In genomic region chr1:180364005-180364404, GRCm38 (mm10) we compare ENCODE assay signal across 7 mouse cellular contexts. TPM values are rescaled to one million over a fixed set of nuclear protein-coding genes. Genes with fewer than 3 reads are reported as not detected.
A peak's percentile ranks its signal among the peaks of the same experiment; 100 is the strongest.
DNase-seq lines count a peak whose midpoint lies in the region; ATAC-seq and TF ChIP-seq lines count a peak whose summit lies in the region.

No protein-coding gene starts in this region.

- H3K9ac ChIP-seq in intestine, embryonic 14.5 days (ENCODE audit: low read length), result no peak overlapping the region

- no peaks in the 10 kb centered on the region for H3K9me3 ChIP-seq in intestine, embryonic 14.5 days (ENCODE audit: control insufficient read depth, low read length)

- H3K27ac ChIP-seq in testis, adult 2 months (ENCODE audit: control insufficient read depth, insufficient read depth, low read depth, low read length), result peak overlapping the region; percentile 5; the same call in 1 of the 2 replicates
- peak overlapping the region; percentile 12; the same call in 1 of the 2 replicates for H3K27ac ChIP-seq in intestine, embryonic 14.5 days (ENCODE audit: low read depth)

- H3K4me2 ChIP-seq in intestine, embryonic 14.5 days (ENCODE audit: low read length), result peak overlapping the region; percentile 64

- no peak for TF ChIP-seq POLR2A in testis, adult 2 months (IDR thresholded peaks at IDR 0.05; ENCODE audit: control insufficient read depth, low read depth, low read length)

- H3K36me3 ChIP-seq in testis, adult 2 months (ENCODE audit: control insufficient read depth, insufficient read depth, low read length), result no peaks in the 10 kb centered on the region
- no peaks in the 10 kb centered on the region for H3K36me3 ChIP-seq in intestine, embryonic 14.5 days (ENCODE audit: control insufficient read depth, insufficient read depth, low read length)

- DNase-seq in testis, postnatal 14 days (ENCODE audit: low spot score), result no peak
- peak; percentile 31 to 38 for DNase-seq in cerebellum, postnatal 14 days
- DNase-seq in intestine, embryonic 14.5 days (ENCODE audit: low spot score), result no peak
- peak; percentile 51 for DNase-seq in lung, postnatal 14 days
- DNase-seq in gastrocnemius, postnatal 36 days, result no peak
- DNase-seq in ovary, postnatal 14 days (ENCODE audit: low spot score), result no peak

- TF ChIP-seq CTCF in testis, adult 2 months (IDR thresholded peaks at IDR 0.05; ENCODE audit: control insufficient read depth, insufficient read depth, insufficient replicate concordance, low read depth, low read length), result no peak

- WGBS in intestine, embryonic 14.5 days, result 38% methylated on average over 17 of the region's 17 CpGs

- ATAC-seq in intestine, embryonic 14.5 days (replicated peaks; ENCODE audit: low FRiP score, low TSS enrichment, low read depth), result no peak

- peaks cover 17% of the 10 kb centered on the region for H3K4me1 ChIP-seq in testis, adult 2 months (ENCODE audit: control insufficient read depth, insufficient read depth, low read length)
- H3K4me1 ChIP-seq in intestine, embryonic 14.5 days (replicated peaks; ENCODE audit: control insufficient read depth, insufficient read depth, low read length), result peaks cover 57% of the 10 kb centered on the region

- H3K4me3 ChIP-seq in testis, adult 2 months (ENCODE audit: control insufficient read depth, low read depth, low read length), result no peak overlapping the region
- H3K4me3 ChIP-seq in intestine, embryonic 14.5 days (ENCODE audit: low read depth, low read length), result no peak overlapping the region

- intact Hi-C loops in gastrocnemius, postnatal 36 days (cut with DNase I), result no loop called here

- no peaks in the 10 kb centered on the region for H3K27me3 ChIP-seq in testis, adult 2 months (ENCODE audit: control insufficient read depth, insufficient read depth, low read length)
- no peaks in the 10 kb centered on the region for H3K27me3 ChIP-seq in intestine, embryonic 14.5 days (replicated peaks; ENCODE audit: control insufficient read depth, insufficient read depth, low read length)

RNA-seq across cellular contexts. Expression of gene Itpkb, which starts 33.7 kb away (rescaled TPM):
- 9.9 TPM in 2 replicates for polyA plus RNA-seq in testis, adult 2 months (2012; rRNA removed)
- 6.7 and 8.3 TPM in 2 replicates for polyA plus RNA-seq in intestine, embryonic 14.5 days (2014; fragmentation: Nextera tagmentation; extraction: Ambion mirVana)
- total RNA-seq in gastrocnemius, postnatal 36 days (2021), result 10 to 100 TPM; 16.0 to 18.2 TPM

Comparison
In these comparisons a context has a peak if more than half of its experiments do, and no peak if none do; other contexts are left out.
1. DNase-seq: peak in cerebellum, postnatal 14 days (2 of 2) and lung, postnatal 14 days (single experiment); none in testis, postnatal 14 days (single experiment), intestine, embryonic 14.5 days (single experiment), gastrocnemius, postnatal 36 days (0 of 2) and ovary, postnatal 14 days (single experiment).